Comparison of ENCODE assay signal across 8 mouse cellular contexts in the genomic region with DNA sequence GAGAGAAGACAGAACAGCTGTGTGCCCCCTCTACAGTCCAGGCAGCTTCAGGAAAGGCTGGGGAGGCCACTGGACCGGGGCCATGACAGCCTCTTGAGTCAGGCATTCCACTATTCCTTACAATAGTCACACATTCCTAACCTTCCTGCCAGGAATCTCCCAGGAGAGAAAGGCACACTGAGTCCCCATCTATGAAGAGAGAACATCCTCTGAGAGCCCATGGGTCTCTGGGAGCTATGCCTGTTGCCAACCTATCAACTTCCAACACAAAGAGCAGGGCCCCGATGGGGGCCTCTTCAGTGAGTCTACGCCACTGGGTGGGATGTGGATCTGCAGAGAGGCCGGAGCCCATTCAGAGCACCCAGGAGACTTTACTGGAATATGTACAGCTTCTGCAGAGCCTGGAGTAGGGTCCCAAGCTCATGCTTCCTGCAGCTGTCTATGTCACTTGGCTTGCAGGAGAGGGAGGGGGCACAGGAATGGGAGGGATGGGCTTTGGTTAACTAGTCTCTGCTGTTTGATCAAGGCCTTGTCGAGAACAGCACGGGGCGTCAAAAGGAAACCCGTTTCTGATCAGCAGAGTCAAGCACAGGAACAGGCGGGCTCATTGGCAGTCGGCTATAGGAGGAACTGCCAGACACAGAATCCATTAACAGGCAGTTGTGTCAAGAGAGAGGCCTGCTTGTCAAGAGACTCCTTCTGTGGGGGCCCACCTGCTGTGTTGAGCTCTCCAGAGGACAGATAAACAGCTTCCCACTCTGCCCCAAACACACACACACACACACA.
DNase-seq lines count a peak whose midpoint lies in the region; ATAC-seq lines count a peak whose summit lies in the region.

No protein-coding gene starts in this region.

- H3K27me3 ChIP-seq in kidney, embryonic 14.5 days (ENCODE audit: control insufficient read depth, insufficient read depth, low read length) = no peaks in the 10 kb centered on the region
- no peaks in the 10 kb centered on the region for H3K27me3 ChIP-seq in midbrain, embryonic 10.5 days (ENCODE audit: low read depth, poor library complexity, severe bottlenecking)

- H3K4me3 ChIP-seq in brown adipose tissue, adult 24 weeks (ENCODE audit: insufficient read depth, low read depth, low read length) = no peak overlapping the region
- no peak overlapping the region for H3K4me3 ChIP-seq in kidney, embryonic 14.5 days (ENCODE audit: low read length)
- no peak overlapping the region for H3K4me3 ChIP-seq in midbrain, embryonic 10.5 days

- H3K36me3 ChIP-seq in kidney, embryonic 14.5 days (ENCODE audit: control insufficient read depth, insufficient read depth, low read length) = no peaks in the 10 kb centered on the region
- peaks cover 32% of the 10 kb centered on the region for H3K36me3 ChIP-seq in midbrain, embryonic 10.5 days

- H3K4me1 ChIP-seq in brown adipose tissue, adult 24 weeks (ENCODE audit: control insufficient read depth, insufficient read depth, insufficient read length, low read length) = peaks cover 34% of the 10 kb centered on the region
- H3K4me1 ChIP-seq in kidney, embryonic 14.5 days (ENCODE audit: control insufficient read depth, insufficient read depth, low read length) = peaks cover 68% of the 10 kb centered on the region
- peaks cover 99% of the 10 kb centered on the region for H3K4me1 ChIP-seq in midbrain, embryonic 10.5 days

- no peak for ATAC-seq in kidney, embryonic 14.5 days (ENCODE audit: low FRiP score, low TSS enrichment)

- H3K4me2 ChIP-seq in kidney, embryonic 14.5 days (replicated peaks; ENCODE audit: low read depth, low read length) = no peak overlapping the region

- H3K27ac ChIP-seq in brown adipose tissue, adult 24 weeks (replicated peaks; ENCODE audit: low read depth, low read length) = peak overlapping the region; percentile 82
- H3K27ac ChIP-seq in kidney, embryonic 14.5 days (ENCODE audit: low read depth, low read length) = peak overlapping the region; percentile 20; the same call in 1 of the 2 replicates
- H3K27ac ChIP-seq in midbrain, embryonic 10.5 days (replicated peaks) = peak overlapping the region; percentile 77

- DNase-seq in MN1 (ENCODE audit: low spot score) = peak; percentile 38
- peak; percentile 86 to 91 for DNase-seq in heart, adult 9 months (ENCODE audit: low spot score in 2 of 2)
- DNase-seq in midbrain, embryonic 10.5 days (ENCODE audit: low spot score) = no peak
- DNase-seq in B cell, adult 2 months = no peak
- DNase-seq in frontal cortex, postnatal 25 days (ENCODE audit: low spot score in 2 of 2) = no peak
- DNase-seq in left cerebral cortex, adult 8-10 months (ENCODE audit: low spot score in 2 of 2) = no peak

- H3K9ac ChIP-seq in kidney, embryonic 14.5 days (ENCODE audit: low read depth, low read length) = no peak overlapping the region

- no peaks in the 10 kb centered on the region for H3K9me3 ChIP-seq in kidney, embryonic 14.5 days (ENCODE audit: control insufficient read depth, low read length)
- H3K9me3 ChIP-seq in midbrain, embryonic 10.5 days (replicated peaks) = no peaks in the 10 kb centered on the region

- WGBS in kidney, embryonic 14.5 days = 53% methylated on average over 10 of the region's 10 CpGs
- WGBS in midbrain, embryonic 10.5 days = 30% methylated on average over 10 of the region's 10 CpGs

Comparison
In these comparisons a context has a peak if more than half of its experiments do, and no peak if none do; other contexts are left out.
1. DNase-seq: peak in MN1 (single experiment) and heart, adult 9 months (2 of 2); none in midbrain, embryonic 10.5 days (single experiment), B cell, adult 2 months (0 of 2), frontal cortex, postnatal 25 days (0 of 2) and left cerebral cortex, adult 8-10 months (0 of 2).
2. H3K27ac ChIP-seq: peak in every context shown above with its lines; median percentile 82 in brown adipose tissue, adult 24 weeks; 77 in midbrain, embryonic 10.5 days; 20 in kidney, embryonic 14.5 days.